Mouse (Mus musculus) neural tube, embryonic 14.5 days (tissue): ENCODE results near the gene Olfr1443. TPM values are rescaled to one million over a fixed set of nuclear protein-coding genes. Genes with fewer than 3 reads are reported as not detected.
"Not testable (repeated sequence)": the region's sequence is repeated elsewhere in the genome, so short reads cannot be mapped to it uniquely, and the experiment has no call there.

Experiments used
- ATAC-seq: fragments of 200-750 bp; cut with Nextera tagmentation; 2 replicates; pipeline ENCODE4 v1.8.0; 2017; ENCODE audit warnings: low read depth, mild to moderate bottlenecking, moderate TSS enrichment, moderate library complexity
- H3K27ac ChIP-seq: fragments of 300-500 bp; sonication (generic); 2 replicates; pipeline ENCODE4 v1.5.1; 2014; ENCODE audit warnings: low read depth, mild to moderate bottlenecking, control low read depth, low read length, moderate library complexity, mixed read lengths
- H3K27me3 ChIP-seq: fragments of 300-500 bp; sonication (generic); 2 replicates; pipeline ENCODE4 v1.6.1; 2014; ENCODE audit warnings: low read length; ENCODE audit not compliant: control insufficient read depth, insufficient read depth
- H3K36me3 ChIP-seq: fragments of 300-500 bp; sonication (generic); 2 replicates; pipeline ENCODE4 v1.6.1; 2014; ENCODE audit warnings: low read length, mixed read lengths; ENCODE audit not compliant: control insufficient read depth, insufficient read depth
- H3K4me1 ChIP-seq: fragments of 300-500 bp; sonication (generic); 2 replicates; pipeline ENCODE4 v1.6.1; 2014; ENCODE audit warnings: low read length; ENCODE audit not compliant: control insufficient read depth, insufficient read depth
- H3K4me2 ChIP-seq: fragments of 300-500 bp; sonication (generic); 2 replicates; pipeline ENCODE4 v1.6.1; 2014; ENCODE audit warnings: mild to moderate bottlenecking, low read depth, low read length, control low read depth
- H3K4me3 ChIP-seq: fragments of 300-500 bp; sonication (generic); 2 replicates; pipeline ENCODE4 v1.5.1; 2014; ENCODE audit warnings: low read depth, low read length, control low read depth, mixed read lengths
- H3K9ac ChIP-seq: fragments of 300-500 bp; sonication (generic); replicated peaks from 2 replicates; pipeline ENCODE4 v1.6.1; 2014; ENCODE audit warnings: low read depth, mild to moderate bottlenecking, control low read depth, low read length, mixed read lengths
- H3K9me3 ChIP-seq: fragments of 300-500 bp; sonication (generic); 2 replicates; pipeline ENCODE4 v1.6.1; 2016; ENCODE audit warnings: low read length; ENCODE audit not compliant: control insufficient read depth
- WGBS: fragments of 180-500 bp; shearing (Covaris S2); extraction: QIAGEN DNeasy Blood & Tissue Kit; methylation state at CpG from one replicate; pipeline ENCODE4 v1.1.7; 2014; 5-methylcytosine and 5-hydroxymethylcytosine counted together
- polyA plus RNA-seq: library from polyadenylated mRNA; unstranded; fragments of >200 nt; fragmentation: Nextera tagmentation; extraction: Ambion mirVana; gene quantifications from 2 replicates; pipeline ENCODE4 v1.2.1, GENCODE M21; 2014

The Olfr1443 gene
- polyA plus RNA-seq, 1 experiment from 2014 or later = not detected

- Histone ChIP-seq H3K36me3 (no peaks in the 10 kb centered on the region), H3K9me3 (no peaks in the 10 kb centered on the region), H3K27ac (no peak overlapping the region), H3K4me2 (no peak overlapping the region), H3K9ac (no peak overlapping the region), H3K4me3 (no peak overlapping the region), H3K27me3 (no peaks in the 10 kb centered on the region), H3K4me1 (no peaks in the 10 kb centered on the region)
- 90% methylated on average over 4 of the region's 4 CpGs for WGBS
- no peak for ATAC-seq
Measured at GRCm38 (mm10) chr19:12671051-12671450, 6.9 kb upstream of the Olfr1443 start.

- H3K4me2 ChIP-seq = no peak overlapping the region
- H3K27me3 ChIP-seq = no peaks in the 10 kb centered on the region
- H3K9ac ChIP-seq = no peak overlapping the region
- no peak for ATAC-seq
- no peaks in the 10 kb centered on the region for H3K4me1 ChIP-seq
- H3K4me3 ChIP-seq = no peak overlapping the region
- H3K27ac ChIP-seq = no peak overlapping the region
- H3K36me3 ChIP-seq = no peaks in the 10 kb centered on the region
- H3K9me3 ChIP-seq = no peaks in the 10 kb centered on the region
Measured at GRCm38 (mm10) chr19:12684638-12685037, 6.7 kb downstream of the Olfr1443 start.

- H3K27ac ChIP-seq = no peak overlapping the region
- H3K4me1 ChIP-seq = no peaks in the 10 kb centered on the region
- no peak overlapping the region for H3K4me3 ChIP-seq
- no peaks in the 10 kb centered on the region for H3K9me3 ChIP-seq
- ATAC-seq = no peak
- H3K27me3 ChIP-seq = no peaks in the 10 kb centered on the region
- no peak overlapping the region for H3K4me2 ChIP-seq
- no peaks in the 10 kb centered on the region for H3K36me3 ChIP-seq
- H3K9ac ChIP-seq = no peak overlapping the region
Measured at GRCm38 (mm10) chr19:12685231-12685630, 7.3 kb downstream of the Olfr1443 start.

GRCm38 (mm10) chr19:12695590-12695989, 17.7 kb downstream of the Olfr1443 start, which contains the start of gene Keg1:
Keg1 (plus strand) TSS chr19:12695786.
- Histone ChIP-seq H3K4me3 (no peak within 1 kb of the TSS), H3K4me1 (no peaks in the 10 kb centered on the region), H3K4me2 (no peak within 1 kb of the TSS), H3K9me3 (no peaks in the 10 kb centered on the region), H3K9ac (no peak within 1 kb of the TSS), H3K27ac (no peak within 1 kb of the TSS), H3K27me3 (no peaks in the 10 kb centered on the region), H3K36me3 (no peaks in the 10 kb centered on the region)
- ATAC-seq = no peak
- WGBS = 84% methylated on average over 3 of the region's 3 CpGs

- Histone ChIP-seq H3K27ac (no peak overlapping the region), H3K4me3 (no peak overlapping the region), H3K4me2 (no peak overlapping the region)
Measured at GRCm38 (mm10) chr19:12696221-12696620, 18.3 kb downstream of the Olfr1443 start.

GRCm38 (mm10) chr19:12708458-12708857, 30.5 kb downstream of the Olfr1443 start:
- H3K4me1 ChIP-seq = no peaks in the 10 kb centered on the region
- no peak overlapping the region for H3K4me2 ChIP-seq
- no peaks in the 10 kb centered on the region for H3K27me3 ChIP-seq
- H3K9me3 ChIP-seq = no peaks in the 10 kb centered on the region
- H3K36me3 ChIP-seq = no peaks in the 10 kb centered on the region
- 87% methylated on average over 2 of the region's 2 CpGs for WGBS
- no peak for ATAC-seq
- no peak overlapping the region for H3K27ac ChIP-seq
- no peak overlapping the region for H3K4me3 ChIP-seq
- H3K9ac ChIP-seq = no peak overlapping the region

More at GRCm38 (mm10) chr19:12696221-12696620, 18.3 kb downstream of the Olfr1443 start:
- Histone ChIP-seq H3K9me3 (no peaks in the 10 kb centered on the region), H3K36me3 (no peaks in the 10 kb centered on the region), H3K4me1 (no peaks in the 10 kb centered on the region), H3K9ac (no peak overlapping the region), H3K27me3 (no peaks in the 10 kb centered on the region)
- no peak for ATAC-seq

- no peak for ATAC-seq
- H3K27me3 ChIP-seq = no peaks in the 10 kb centered on the region
Measured at GRCm38 (mm10) chr19:12708986-12709385, 31.1 kb downstream of the Olfr1443 start.

GRCm38 (mm10) chr19:12719189-12719588, 41.3 kb downstream of the Olfr1443 start:
- WGBS = 91% methylated on average over 6 of the region's 6 CpGs
- Histone ChIP-seq H3K9ac (no peak overlapping the region), H3K4me2 (no peak overlapping the region), H3K4me3 (no peak overlapping the region), H3K27me3 (no peaks in the 10 kb centered on the region), H3K9me3 (no peaks in the 10 kb centered on the region), H3K27ac (no peak overlapping the region), H3K36me3 (no peaks in the 10 kb centered on the region), H3K4me1 (no peaks in the 10 kb centered on the region)
- ATAC-seq = no peak

More at GRCm38 (mm10) chr19:12708986-12709385, 31.1 kb downstream of the Olfr1443 start:
- no peak overlapping the region for H3K9ac ChIP-seq
- no peaks in the 10 kb centered on the region for H3K4me1 ChIP-seq
- no peak overlapping the region for H3K4me2 ChIP-seq
- H3K36me3 ChIP-seq = no peaks in the 10 kb centered on the region
- H3K9me3 ChIP-seq = no peaks in the 10 kb centered on the region
- H3K4me3 ChIP-seq = no peak overlapping the region
- no peak overlapping the region for H3K27ac ChIP-seq

GRCm38 (mm10) chr19:12720463-12720862, 42.6 kb downstream of the Olfr1443 start:
- WGBS = 73% methylated on average over 2 of the region's 2 CpGs
- H3K9ac ChIP-seq = no peak overlapping the region
- no peak overlapping the region for H3K4me2 ChIP-seq
- ATAC-seq = no peak
- no peaks in the 10 kb centered on the region for H3K36me3 ChIP-seq
- no peaks in the 10 kb centered on the region for H3K27me3 ChIP-seq
- no peaks in the 10 kb centered on the region for H3K9me3 ChIP-seq
- H3K27ac ChIP-seq = no peak overlapping the region
- H3K4me3 ChIP-seq = no peak overlapping the region
- no peaks in the 10 kb centered on the region for H3K4me1 ChIP-seq

- H3K4me2 ChIP-seq, H3K27ac ChIP-seq, H3K36me3 ChIP-seq, H3K27me3 ChIP-seq, H3K9me3 ChIP-seq, ATAC-seq, H3K9ac ChIP-seq, H3K4me3 ChIP-seq, H3K4me1 ChIP-seq: not testable (repeated sequence)
- WGBS = 90% methylated on average over 5 of the region's 5 CpGs
Measured at GRCm38 (mm10) chr19:12720919-12721318, 43.0 kb downstream of the Olfr1443 start.
